Mouse (Mus musculus) small intestine, adult 2 months (tissue): ENCODE measurements at regions not wholly inside any gene's neighbourhood (a gene's known extent, or its start where the extent isn't known, plus 50 kb on each side); places are given as distances from the start of the nearest gene placed in this dataset.

Experiments
- CTCF ChIP-seq: fragments of 200-500 bp; IDR thresholded peaks from 2 replicates; pipeline ENCODE4 v1.5.1; 2012; ENCODE audit warnings: low read depth, mild to moderate bottlenecking, control low read depth, inconsistent platforms, low read length, moderate library complexity, mixed read lengths; ENCODE audit not compliant: insufficient replicate concordance, insufficient read length; ENCODE audit errors: extremely low read depth
- POLR2A ChIP-seq: fragments of 200-500 bp; IDR thresholded peaks from 2 replicates; pipeline ENCODE4 v1.6.1; 2012; ENCODE audit warnings: low read depth, mild to moderate bottlenecking, control low read depth, inconsistent platforms, low read length, moderate library complexity

GRCm38 (mm10) chr15:61109429-61110128 lies 186.8 kb upstream of the A1bg start:
- TF ChIP-seq CTCF: no peak
- TF ChIP-seq POLR2A: no peak
